Mouse (Mus musculus) urinary bladder, postnatal 25 days (tissue): ENCODE measurements around the gene Iscu.
A peak's percentile ranks its signal among the peaks of the same experiment; 100 is the strongest.
"Not testable (repeated sequence)": the region's sequence is repeated elsewhere in the genome, so short reads cannot be mapped to it uniquely, and the experiment has no call there.

Experiments
- DNase-seq: peaks from one replicate; pipeline ENCODE4 v3.0.0; 2022; ENCODE audit warnings: low spot score

Gene Iscu

GRCm38 (mm10) chr5:113761585-113761984 is 11.0 kb upstream of the Iscu start:
- no peak for DNase-seq

DNA sequence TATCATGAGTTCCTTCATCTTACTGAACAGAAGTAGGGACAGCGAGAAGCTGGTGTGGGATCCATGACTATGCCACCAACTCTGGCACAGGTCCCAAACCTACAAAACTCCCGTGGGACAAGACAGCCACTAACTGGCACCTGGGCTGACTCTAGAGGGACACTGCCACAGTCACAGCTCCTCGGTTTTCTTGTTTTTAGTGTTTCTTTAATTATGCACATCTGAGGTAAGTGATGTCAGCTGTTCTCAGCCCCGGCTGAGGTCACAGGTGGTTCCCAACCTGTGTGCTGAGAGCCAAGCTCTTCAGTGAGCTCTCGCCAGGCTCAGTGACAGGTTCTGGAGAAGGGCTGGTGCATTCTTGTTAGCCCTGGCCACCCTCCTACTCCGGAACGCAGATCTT is 8.1 kb upstream of the Iscu start:
- DNase-seq: no peak

GRCm38 (mm10) chr5:113765641-113766526 is 6.7 kb upstream of the Iscu start:
- no peak for DNase-seq

GRCm38 (mm10) chr5:113768806-113769205 is 3.7 kb upstream of the Iscu start:
- DNase-seq: no peak

GRCm38 (mm10) chr5:113771213-113772162 is 1.1 kb upstream of the Iscu start:
- DNase-seq: peak; percentile 79

GRCm38 (mm10) chr5:113772905-113773519 is 464 bp downstream of the Iscu start:
- no peak for DNase-seq

DNA sequence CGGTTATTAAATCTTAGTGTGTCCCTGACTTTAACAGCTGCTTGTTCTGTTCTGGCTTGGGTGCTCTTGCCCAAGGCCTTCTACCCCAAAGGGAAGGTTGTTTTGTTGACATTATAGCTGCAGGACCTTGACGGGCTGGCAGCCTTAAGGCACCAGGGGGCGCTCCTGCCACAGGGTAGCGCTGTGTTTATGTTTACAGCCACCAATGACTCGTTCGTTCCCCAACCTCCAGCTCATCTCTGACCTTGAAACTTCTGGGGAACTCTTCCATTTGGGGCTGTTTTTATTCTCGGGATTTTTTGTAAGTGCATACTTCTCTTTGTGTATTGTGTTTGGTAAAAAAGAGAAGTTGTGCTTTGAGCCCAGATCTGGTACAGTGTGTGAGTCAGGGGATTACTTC is 1.1 kb downstream of the Iscu start:
- peak; percentile 91 for DNase-seq

DNA sequence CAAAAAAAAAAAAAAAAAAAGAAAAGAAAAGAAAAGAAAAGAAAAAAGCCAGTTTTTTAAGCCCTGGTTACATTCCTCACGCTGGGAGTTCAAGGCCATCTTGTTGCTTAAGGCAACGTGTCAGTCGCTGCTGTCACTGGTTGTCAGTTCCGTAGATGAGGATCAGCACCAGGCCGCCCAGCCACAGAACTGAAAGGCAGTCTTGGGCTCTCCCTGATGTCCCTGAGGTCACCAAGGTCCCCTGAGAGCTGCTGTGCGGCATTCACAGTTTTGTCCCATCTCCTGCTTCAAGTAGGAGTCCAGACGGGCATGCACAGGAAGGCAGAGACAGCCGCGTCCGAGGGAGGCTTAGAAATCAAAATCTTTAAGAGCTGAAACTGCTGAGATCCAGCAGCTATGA is 3.0 kb downstream of the Iscu start:
- DNase-seq: no peak

DNA sequence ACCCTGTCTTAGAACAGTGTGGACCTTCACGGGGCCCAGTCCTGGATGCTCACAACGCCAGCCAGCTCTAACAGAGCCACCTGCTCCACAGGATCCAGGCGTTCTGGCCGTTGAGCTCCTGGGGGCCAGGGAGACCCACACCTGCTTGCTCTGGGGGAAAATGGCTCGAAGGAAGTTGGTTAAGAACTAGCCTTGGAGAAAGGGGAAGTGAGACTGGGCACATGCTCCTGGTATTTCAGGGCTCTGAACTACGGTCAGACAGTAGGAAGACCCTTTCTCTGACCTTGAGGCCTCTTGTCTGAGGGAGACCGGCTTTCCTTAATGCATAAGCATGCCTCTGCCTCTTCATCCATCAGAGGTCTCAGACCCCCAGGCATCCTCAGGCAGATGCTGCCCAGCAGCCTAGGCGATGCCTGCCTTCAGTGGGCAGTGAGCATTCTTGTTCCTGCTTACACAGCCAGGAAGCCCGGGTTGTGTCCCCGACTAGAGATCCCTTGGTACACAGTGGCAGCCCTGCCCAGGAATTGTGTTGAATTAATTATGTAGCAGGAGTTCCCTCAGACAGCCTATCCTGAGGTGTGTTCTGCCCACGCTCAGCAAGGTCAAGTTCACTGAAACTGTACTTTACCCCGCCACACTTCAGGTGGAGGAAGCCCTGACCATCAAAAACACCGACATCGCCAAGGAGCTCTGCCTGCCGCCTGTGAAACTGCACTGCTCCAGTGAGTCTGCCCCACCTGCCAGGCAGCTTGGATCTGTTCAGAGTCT is 3.8 kb downstream of the Iscu start:
- no peak for DNase-seq

GRCm38 (mm10) chr5:113776896-113777226 is 4.3 kb downstream of the Iscu start:
- no peak for DNase-seq

DNA sequence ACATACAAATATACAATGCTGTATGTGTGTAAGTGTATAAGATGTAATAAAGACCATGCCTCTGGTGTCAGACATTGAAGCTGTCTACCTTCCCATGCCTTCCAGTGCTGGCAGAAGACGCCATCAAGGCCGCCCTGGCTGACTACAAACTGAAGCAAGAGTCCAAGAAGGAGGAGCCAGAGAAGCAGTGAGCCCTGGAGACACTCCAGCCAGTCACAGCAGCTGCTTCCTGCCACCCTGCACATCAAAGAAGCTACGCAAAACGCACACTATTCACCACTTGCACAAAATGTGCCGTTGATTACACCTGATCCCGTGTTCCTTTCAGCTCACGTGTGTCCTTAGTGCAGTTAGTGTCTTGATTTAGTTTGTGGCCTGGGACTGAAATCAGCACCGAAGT is 5.2 kb downstream of the Iscu start:
- not testable (repeated sequence) for DNase-seq

DNA sequence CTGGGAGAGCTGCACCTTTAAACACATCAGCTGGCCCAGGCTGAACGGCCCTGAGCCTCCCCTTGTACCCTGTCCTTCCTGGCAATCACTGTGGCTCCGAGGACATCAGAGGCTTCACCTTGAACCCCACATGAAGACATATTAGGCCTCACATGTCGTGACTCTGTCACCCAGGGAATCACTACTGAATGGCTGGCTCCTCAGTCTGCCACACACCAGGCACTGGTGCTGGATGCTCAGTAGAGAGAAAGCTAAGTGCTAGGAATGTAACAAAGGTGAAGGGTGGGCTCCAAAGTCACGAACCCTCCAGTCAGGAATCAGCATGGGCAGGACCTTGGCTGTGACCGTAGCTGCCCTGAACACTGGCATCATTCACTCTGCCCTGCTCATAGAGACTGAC is 7.0 kb downstream of the Iscu start:
- DNase-seq: no peak

GRCm38 (mm10) chr5:113780082-113780752 is 7.7 kb downstream of the Iscu start:
- DNase-seq: no peak

DNA sequence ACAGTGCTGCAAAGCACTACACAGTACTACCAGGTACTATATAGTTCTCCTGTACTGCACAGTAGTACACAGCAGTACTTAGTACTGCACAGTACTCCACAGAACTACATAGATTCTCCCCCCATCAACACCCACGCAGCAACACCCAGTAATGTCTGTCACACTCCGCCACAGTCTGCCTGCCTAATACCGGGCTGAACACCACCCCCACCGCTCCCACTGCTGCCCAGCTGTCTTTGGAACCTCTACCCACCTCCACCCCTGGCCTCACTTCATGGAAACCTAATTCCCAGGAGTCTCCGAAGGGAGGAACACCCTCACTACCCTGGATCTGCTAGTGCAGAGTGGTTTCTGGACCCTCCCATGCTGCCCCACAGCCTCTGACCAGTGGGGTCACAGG is 8.2 kb downstream of the Iscu start:
- DNase-seq: no peak

DNA sequence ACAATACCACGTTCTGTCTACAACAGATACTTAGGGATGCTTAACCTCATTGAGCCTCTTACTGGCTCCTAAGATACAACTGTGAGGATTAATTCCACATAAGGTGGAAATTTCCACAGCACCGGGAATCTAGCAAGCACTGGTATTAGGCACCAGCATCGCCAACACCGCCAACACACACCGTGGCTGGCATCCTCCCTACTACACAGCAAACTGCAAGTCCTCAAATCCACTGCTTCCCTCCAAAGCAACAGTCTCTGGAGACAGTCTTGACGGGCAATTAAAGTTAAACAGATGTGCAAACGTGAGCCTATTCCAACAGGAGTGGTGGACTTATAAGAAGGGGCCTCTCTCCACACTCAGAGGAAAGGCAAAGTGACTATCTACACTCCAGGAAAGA is 8.7 kb downstream of the Iscu start:
- no peak for DNase-seq

DNA sequence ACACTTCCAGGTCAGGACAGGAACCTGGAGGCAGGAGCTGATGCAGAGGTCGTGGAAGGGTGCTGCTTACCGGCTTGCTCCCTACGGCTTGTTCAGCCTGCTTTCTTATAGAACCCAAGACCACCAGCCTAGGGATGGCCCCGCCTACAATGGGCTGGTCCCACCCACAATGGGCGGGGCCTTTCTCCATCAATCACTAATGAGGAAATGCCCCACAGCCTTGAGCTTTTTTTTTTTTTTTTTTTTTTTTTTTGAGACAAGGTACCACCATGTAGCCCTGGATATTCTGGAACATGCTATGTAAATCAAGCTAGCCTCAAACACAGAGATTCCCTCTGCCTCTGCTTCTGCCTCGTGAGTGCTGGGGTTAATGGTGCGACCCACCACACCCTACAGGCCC is 9.3 kb downstream of the Iscu start:
- no peak for DNase-seq

DNA sequence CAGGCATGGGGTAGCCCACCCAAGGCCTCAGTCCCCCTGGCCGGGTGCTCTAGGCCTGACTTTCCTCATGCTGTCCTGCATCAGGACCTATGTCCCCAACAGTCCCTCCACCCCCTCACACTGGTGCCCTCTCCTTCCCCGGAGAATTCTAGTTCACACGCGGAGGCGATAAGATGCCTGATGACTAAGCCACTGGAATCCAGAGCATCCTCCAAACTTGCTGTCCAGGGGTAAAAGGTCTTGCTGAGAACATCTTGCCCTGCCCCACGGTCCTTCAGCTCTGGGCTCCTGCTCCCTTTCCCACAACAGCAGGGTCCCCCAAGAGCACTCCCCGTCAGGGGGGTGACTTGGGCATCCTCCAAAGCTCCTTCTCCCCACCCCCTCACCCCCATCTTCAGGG is 10.1 kb downstream of the Iscu start:
- no peak for DNase-seq

GRCm38 (mm10) chr5:113783581-113784001 is 11.0 kb downstream of the Iscu start:
- DNase-seq: peak; percentile 27

GRCm38 (mm10) chr5:113784104-113784503 is 11.6 kb downstream of the Iscu start:
- not testable (repeated sequence) for DNase-seq

- DNase-seq: no peak
These were observed 14.4 kb downstream of the Iscu start for GRCm38 (mm10) chr5:113786985-113787384.

GRCm38 (mm10) chr5:113788645-113789044 is 16.1 kb downstream of the Iscu start:
- DNase-seq: no peak
